In genomic region chr16:20600511-20600910, GRCm38 (mm10) we compare ENCODE assay signal across 11 mouse cellular contexts. TPM values are rescaled to one million over a fixed set of nuclear protein-coding genes. Genes with fewer than 3 reads are reported as not detected.
"Had no signal": no experiment of that assay in that cellular context is flagged by ENCODE, and none has a peak within 500 bp of the region (broad histone marks: within the 10 kb centered on the region; RNA-seq: fewer than 3 reads in every experiment).

No protein-coding gene starts in this region.

- DNase-seq: kidney, postnatal 14 days; lung, embryonic 14.5 days; lung, postnatal 10 days; lung, postnatal 4 days; right cerebral cortex, postnatal 4 days; spleen, adult 18-20 months; thymus, adult 18-20 months; thymus, postnatal 14 days had no signal

RNA-seq across cellular contexts. Expression of gene Gm49333, which starts 10.9 kb away (rescaled TPM):
- total RNA-seq: layer of hippocampus, adult 8-10 months; layer of hippocampus, postnatal 14 days; megakaryocyte, adult 5-6 weeks had no signal

RNA-seq across cellular contexts. Expression of gene Vwa5b2, which starts 11.2 kb away (rescaled TPM):
- total RNA-seq: megakaryocyte, adult 5-6 weeks had no signal
